Mouse (Mus musculus) CH12.LX (cell line): ENCODE data around the gene Snx8. TPM values are rescaled to one million over a fixed set of nuclear protein-coding genes. Genes with fewer than 3 reads are reported as not detected.
"Not testable (repeated sequence)": the region's sequence is repeated elsewhere in the genome, so short reads cannot be mapped to it uniquely, and the experiment has no call there.

Experiments
- DNase-seq: peaks from one replicate; pipeline ENCODE4 v3.0.0-alpha.2; 2013; ENCODE audit errors: extremely low read depth
- H3K27ac ChIP-seq: 2 replicates; pipeline ENCODE4 v1.5.1; 2012; ENCODE audit warnings: low read depth, mild to moderate bottlenecking, control low read depth, moderate library complexity; ENCODE audit not compliant: insufficient read depth
- H3K27me3 ChIP-seq: replicated peaks from 2 replicates; pipeline ENCODE3; 2012; ENCODE audit warnings: inconsistent platforms
- H3K36me3 ChIP-seq, 2 experiments: replicated peaks in 1 of 2; 2 replicates each; pipeline versions ENCODE3 to v1.6.1; 2012; ENCODE audit warnings: inconsistent platforms in 1 of 2, low read length in 1 of 2, mild to moderate bottlenecking in 1 of 2, mixed read lengths in 1 of 2, moderate library complexity in 1 of 2; ENCODE audit not compliant: control insufficient read depth in 1 of 2, insufficient read depth in 1 of 2
- H3K4me1 ChIP-seq, 2 experiments: 2 replicates each; pipeline ENCODE4 v1.6.1; 2012; ENCODE audit warnings: inconsistent platforms in 1 of 2, moderate library complexity in 1 of 2; ENCODE audit not compliant: insufficient read depth in 2 of 2, control insufficient read depth in 1 of 2
- H3K4me2 ChIP-seq: 2 replicates; pipeline ENCODE4 v1.6.1; 2012; ENCODE audit warnings: low read depth, mild to moderate bottlenecking, control low read depth; ENCODE audit not compliant: poor library complexity, insufficient read depth, severe bottlenecking
- H3K4me3 ChIP-seq, 3 experiments: fragments of 150-350 bp in 1 of 3; sonication (generic) in 1 of 3; replicated peaks in 1 of 3; 2 replicates each; pipeline versions ENCODE3 to v1.5.1; 2011 to 2012; ENCODE audit warnings: low read depth in 2 of 3, low read length in 2 of 3, mild to moderate bottlenecking in 2 of 3, moderate library complexity in 2 of 3, control low read depth in 1 of 3, improper control_type of control experiment in 1 of 3, inconsistent platforms in 1 of 3, mixed read lengths in 1 of 3; ENCODE audit not compliant: poor library complexity in 1 of 3
- H3K79me2 ChIP-seq: replicated peaks from 2 replicates; pipeline ENCODE4 v1.6.1; 2012; ENCODE audit warnings: mild to moderate bottlenecking, moderate library complexity; ENCODE audit not compliant: control insufficient read depth, poor library complexity, insufficient read depth, severe bottlenecking; ENCODE audit errors: extremely low read depth
- H3K9ac ChIP-seq: 2 replicates; pipeline ENCODE4 v1.6.1; 2012; ENCODE audit warnings: low read depth, mild to moderate bottlenecking, control low read depth, moderate library complexity; ENCODE audit not compliant: insufficient read depth
- H3K9me3 ChIP-seq: replicated peaks from 2 replicates; pipeline ENCODE3; 2012; ENCODE audit warnings: low read length, inconsistent platforms, mixed read lengths
- BHLHE40 ChIP-seq: IDR thresholded peaks from 2 replicates; pipeline ENCODE4 v1.6.1; 2011; ENCODE audit warnings: mild to moderate bottlenecking, low read depth, low read length, improper control_type of control experiment
- CHD1 ChIP-seq: IDR thresholded peaks from 2 replicates; pipeline ENCODE4 v1.6.1; 2012; ENCODE audit warnings: low read depth, low read length, improper control_type of control experiment, inconsistent platforms
- CHD2 ChIP-seq: IDR thresholded peaks from 2 replicates; pipeline ENCODE4 v1.6.1; 2011; ENCODE audit warnings: low read length, improper control_type of control experiment
- EP300 ChIP-seq: IDR thresholded peaks from 2 replicates; pipeline ENCODE4 v1.6.1; 2011; ENCODE audit warnings: low read length, improper control_type of control experiment
- ETS1 ChIP-seq: conservative IDR thresholded peaks from 2 replicates; pipeline ENCODE4 v1.6.1; 2012; ENCODE audit warnings: low read depth, mild to moderate bottlenecking, inconsistent platforms, low read length, improper control_type of control experiment, moderate library complexity
- JUN ChIP-seq: IDR thresholded peaks from 2 replicates; pipeline ENCODE4 v1.6.1; 2011; ENCODE audit warnings: low read depth, mild to moderate bottlenecking, low read length, improper control_type of control experiment, moderate library complexity; ENCODE audit not compliant: insufficient read depth
- KAT2A ChIP-seq: IDR thresholded peaks from 2 replicates; pipeline ENCODE4 v1.6.1; 2012; ENCODE audit warnings: low read length, improper control_type of control experiment, inconsistent platforms; ENCODE audit not compliant: insufficient replicate concordance
- MAZ ChIP-seq: IDR thresholded peaks from 2 replicates; pipeline ENCODE4 v1.6.1; 2012; ENCODE audit warnings: low read depth, mild to moderate bottlenecking, inconsistent platforms, low read length, improper control_type of control experiment, moderate library complexity
- MEF2A ChIP-seq: IDR thresholded peaks from 2 replicates; pipeline ENCODE4 v1.6.1; 2014; ENCODE audit warnings: low read depth, mild to moderate bottlenecking, inconsistent platforms, low read length, improper control_type of control experiment, borderline replicate concordance
- MXI1 ChIP-seq: IDR thresholded peaks from 2 replicates; pipeline ENCODE4 v1.6.1; 2011; ENCODE audit warnings: mild to moderate bottlenecking, low read depth, low read length, improper control_type of control experiment
- POLR2A ChIP-seq: IDR thresholded peaks from 2 replicates; pipeline ENCODE4 v1.6.1; 2011; ENCODE audit warnings: low read depth, mild to moderate bottlenecking, improper control_type of control experiment, low read length
- POLR2AphosphoS2 ChIP-seq: IDR thresholded peaks from 2 replicates; pipeline ENCODE4 v1.6.1; 2011; ENCODE audit warnings: low read depth, low read length, improper control_type of control experiment
- RAD21 ChIP-seq: IDR thresholded peaks from 2 replicates; pipeline ENCODE4 v1.6.1; 2011; ENCODE audit warnings: low read depth, mild to moderate bottlenecking, low read length, improper control_type of control experiment, moderate library complexity
- RCOR1 ChIP-seq: conservative IDR thresholded peaks from 2 replicates; pipeline ENCODE4 v1.6.1; 2012; ENCODE audit warnings: low read depth, mild to moderate bottlenecking, inconsistent platforms, low read length, improper control_type of control experiment
- SIN3A ChIP-seq: IDR thresholded peaks from 2 replicates; pipeline ENCODE4 v1.6.1; 2012; ENCODE audit warnings: low read length, improper control_type of control experiment, inconsistent platforms
- TBP ChIP-seq: conservative IDR thresholded peaks from 2 replicates; pipeline ENCODE4 v1.6.1; 2011; ENCODE audit warnings: low read depth, low read length, improper control_type of control experiment
- TCF12 ChIP-seq: IDR thresholded peaks from 2 replicates; pipeline ENCODE4 v1.6.1; 2014; ENCODE audit warnings: low read depth, mild to moderate bottlenecking, inconsistent platforms, low read length, improper control_type of control experiment
- UBTF ChIP-seq: IDR thresholded peaks from 2 replicates; pipeline ENCODE4 v1.6.1; 2012; ENCODE audit warnings: low read depth, mild to moderate bottlenecking, inconsistent platforms, low read length, improper control_type of control experiment, moderate library complexity
- USF2 ChIP-seq: conservative IDR thresholded peaks from 2 replicates; pipeline ENCODE4 v1.6.1; 2011; ENCODE audit warnings: low read depth, low read length, improper control_type of control experiment
- ZKSCAN1 ChIP-seq: IDR thresholded peaks from 2 replicates; pipeline ENCODE4 v1.6.1; 2012; ENCODE audit warnings: low read depth, inconsistent platforms, low read length, improper control_type of control experiment, borderline replicate concordance
- ZNF384 ChIP-seq: IDR thresholded peaks from 2 replicates; pipeline ENCODE4 v1.6.1; 2012; ENCODE audit warnings: low read depth, low read length, improper control_type of control experiment, inconsistent platforms
- dilution Hi-C: fragments of 300-500 bp; cut with MboI; formaldehyde crosslinking; loops from 2 replicates; pipeline ENCODE4 v1.14.3; 2020; ENCODE audit warnings: low sequenced_read_pairs; ENCODE audit not compliant: extremely low pct_unique_long_range_greater_than_20kb, extremely low pct_ligation_motif_present
- in situ Hi-C: fragments of 300-500 bp; cut with MboI; formaldehyde crosslinking; loops from 3 replicates; pipeline ENCODE4 v1.14.3; 2019; ENCODE audit warnings: low sequenced_read_pairs, low pct_ligation_motif_present, low pct_unique_long_range_greater_than_20kb, mixed read lengths
- polyA plus RNA-seq: library from polyadenylated mRNA; unstranded; fragments of >175 nt; gene quantifications from 2 replicates; pipeline ENCODE4 v1.2.1, GENCODE M21; 2012; ENCODE audit warnings: low read depth; ENCODE audit not compliant: insufficient read length
- total RNA-seq, 2 experiments: library from RNA; depleted of rRNA; stranded (reverse); fragments of 300-350 nt in 1 of 2; fragments of >200 nt in 1 of 2; gene quantifications; 2 replicates each; pipeline ENCODE4 v1.2.3; 2012 to 2014

Snx8 gene
- total and polyA plus RNA-seq, 3 experiments: 20.8 to 42.4 (median 34.6) TPM

- no peak for DNase-seq
- in situ Hi-C loops (no loop called here), dilution Hi-C loops (no loop called here)
- Histone ChIP-seq H3K9ac (no peak overlapping the region), H3K36me3 (peaks cover 2 to 65% of the 10 kb centered on the region in 2 experiments), H3K4me2 (no peak overlapping the region), H3K27ac (no peak overlapping the region), H3K27me3 (no peaks in the 10 kb centered on the region), H3K4me3 (no peak overlapping the region), H3K79me2 (0 out of 2 replicates have a peak, but pooled peaks cover 8% of the 10 kb centered on the region), H3K4me1 (peaks cover 3 to 55% of the 10 kb centered on the region in 2 experiments; a peak in 2 of 4 replicates), H3K9me3 (peaks cover 7% of the 10 kb centered on the region)
- TF ChIP-seq ZKSCAN1: no peak
- no peak for TF ChIP-seq EP300
Observed at GRCm38 (mm10) chr5:140368926-140369325, 20.1 kb downstream of the Snx8 start.

DNA sequence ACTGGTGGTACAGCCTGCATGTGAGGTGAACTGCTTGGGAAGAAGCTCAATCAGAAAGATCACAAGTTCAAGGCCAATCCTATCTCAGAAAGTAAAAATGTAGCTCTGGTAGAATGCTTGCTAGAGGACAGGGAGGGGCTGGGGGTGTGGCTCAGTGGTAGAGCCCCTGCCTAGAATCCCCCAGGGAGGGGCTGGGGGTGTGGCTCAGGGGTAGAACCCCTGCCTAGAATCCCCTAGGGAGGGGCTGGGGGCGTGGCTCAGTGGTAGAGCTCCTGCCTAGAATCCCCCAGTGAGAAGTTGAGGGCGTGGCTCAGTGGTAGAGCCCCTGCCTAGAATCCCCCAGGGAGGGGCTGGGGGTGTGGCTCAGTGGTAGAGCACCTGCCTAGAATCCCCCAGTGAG lies 20.9 kb downstream of the Snx8 start:
- Histone ChIP-seq H3K36me3 (peaks cover 2 to 69% of the 10 kb centered on the region in 2 experiments), H3K9me3 (peaks cover 14% of the 10 kb centered on the region), H3K4me1 (peaks cover 2 to 47% of the 10 kb centered on the region in 2 experiments; a peak in 2 of 4 replicates)
- DNase-seq, H3K4me3 ChIP-seq, dilution Hi-C loops, H3K27me3 ChIP-seq, H3K4me2 ChIP-seq, H3K79me2 ChIP-seq, H3K9ac ChIP-seq, in situ Hi-C loops, H3K27ac ChIP-seq: not testable (repeated sequence)

GRCm38 (mm10) chr5:140364415-140364814 lies 24.6 kb downstream of the Snx8 start:
- H3K36me3 ChIP-seq: peaks cover 6 to 73% of the 10 kb centered on the region in 2 experiments
- H3K9ac ChIP-seq: no peak overlapping the region
- peaks cover 14% of the 10 kb centered on the region for H3K9me3 ChIP-seq
- 0 out of 2 replicates have a peak, but pooled peaks cover 2% of the 10 kb centered on the region for H3K79me2 ChIP-seq
- no peak overlapping the region for H3K4me2 ChIP-seq
- no peak for TF ChIP-seq POLR2AphosphoS2
- no peak for TF ChIP-seq EP300
- TF ChIP-seq MXI1: no peak
- TF ChIP-seq KAT2A: no peak
- no peak for TF ChIP-seq ETS1
- no peak for TF ChIP-seq CHD2
- TF ChIP-seq USF2: no peak
- no peak for TF ChIP-seq RAD21
- no peak for TF ChIP-seq TBP
- TF ChIP-seq JUN: no peak
- no peak for TF ChIP-seq TCF12
- TF ChIP-seq RCOR1: no peak
- TF ChIP-seq CHD1: no peak
- no peak for TF ChIP-seq BHLHE40
- TF ChIP-seq UBTF: no peak
- no peak for TF ChIP-seq POLR2A
- TF ChIP-seq SIN3A: no peak
- no peak for TF ChIP-seq ZNF384
- no peak for TF ChIP-seq MEF2A
- no peak for TF ChIP-seq MAZ
- H3K27ac ChIP-seq: no peak overlapping the region
- no peak for DNase-seq
- H3K4me1 ChIP-seq: peaks cover 0 to 19% of the 10 kb centered on the region in 2 experiments; a peak in 1 of 4 replicates
- in situ Hi-C loops (no loop called here), dilution Hi-C loops (no loop called here)
- no peak overlapping the region for H3K4me3 ChIP-seq
- H3K27me3 ChIP-seq: no peaks in the 10 kb centered on the region
